Mouse (Mus musculus) embryonic facial prominence, embryonic 12.5 days (tissue): ENCODE data around the gene Sla2. TPM values are rescaled to one million over a fixed set of nuclear protein-coding genes. Genes with fewer than 3 reads are reported as not detected.
"Not testable (repeated sequence)": the region's sequence is repeated elsewhere in the genome, so short reads cannot be mapped to it uniquely, and the experiment has no call there.

Experiments used
- ATAC-seq: fragments of 200-750 bp; cut with Nextera tagmentation; 2 replicates; pipeline ENCODE4 v1.8.0; 2017; ENCODE audit not compliant: insufficient number of reproducible peaks, insufficient read depth, low FRiP score, low TSS enrichment
- H3K27ac ChIP-seq: fragments of 300-500 bp; sonication (generic); 2 replicates; pipeline ENCODE4 v1.5.1; 2016; ENCODE audit warnings: mild to moderate bottlenecking
- H3K27me3 ChIP-seq: fragments of 300-500 bp; sonication (generic); 2 replicates; pipeline ENCODE4 v1.6.1; 2016; ENCODE audit warnings: mild to moderate bottlenecking, moderate library complexity
- H3K36me3 ChIP-seq: fragments of 300-500 bp; sonication (generic); 2 replicates; pipeline ENCODE4 v1.6.1; 2016; ENCODE audit warnings: mild to moderate bottlenecking
- H3K4me1 ChIP-seq: fragments of 300-500 bp; sonication (generic); 2 replicates; pipeline ENCODE4 v1.6.1; 2016
- H3K4me2 ChIP-seq: fragments of 300-500 bp; sonication (generic); replicated peaks from 2 replicates; pipeline ENCODE4 v1.6.1; 2016; ENCODE audit warnings: mild to moderate bottlenecking, moderate library complexity
- H3K4me3 ChIP-seq: fragments of 300-500 bp; sonication (generic); 2 replicates; pipeline ENCODE4 v1.5.1; 2016; ENCODE audit warnings: mild to moderate bottlenecking
- H3K9ac ChIP-seq: fragments of 300-500 bp; sonication (generic); 2 replicates; pipeline ENCODE4 v1.6.1; 2016; ENCODE audit warnings: mild to moderate bottlenecking, moderate library complexity
- H3K9me3 ChIP-seq: fragments of 300-500 bp; sonication (generic); 2 replicates; pipeline ENCODE4 v1.6.1; 2016; ENCODE audit warnings: mild to moderate bottlenecking, moderate library complexity
- WGBS: fragments of 180-500 bp; shearing (Covaris S2); methylation state at CpG from one replicate; pipeline ENCODE4 v1.1.7; 2016; 5-methylcytosine and 5-hydroxymethylcytosine counted together
- polyA plus RNA-seq: library from polyadenylated mRNA; unstranded; fragments of >200 nt; fragmentation: Nextera tagmentation; extraction: Ambion mirVana; gene quantifications from 2 replicates; pipeline ENCODE4 v1.2.1, GENCODE M21; 2016

The Sla2 gene
- polyA plus RNA-seq, 1 experiment from 2014 or later, result 0.31 TPM

GRCm38 (mm10) chr2:156862772-156863486, 24.1 kb downstream of the Sla2 start, which contains the start of gene Rab5if:
Gene Rab5if, plus strand, starts transcription at chr2:156863128.
- WGBS, result under 1% methylated on average over 90 of the region's 98 CpGs
- H3K36me3 ChIP-seq, result peaks cover 26% of the 10 kb centered on the region
- no peaks in the 10 kb centered on the region for H3K27me3 ChIP-seq
- ATAC-seq, result peak; percentile 94
- no peaks in the 10 kb centered on the region for H3K9me3 ChIP-seq
- peak within 1 kb of the TSS; percentile 88 for H3K4me2 ChIP-seq
- peak within 1 kb of the TSS; percentile 95 for H3K9ac ChIP-seq
- peaks cover 20% of the 10 kb centered on the region for H3K4me1 ChIP-seq
- H3K27ac ChIP-seq, result peak within 1 kb of the TSS; percentile 93
- H3K4me3 ChIP-seq, result peak within 1 kb of the TSS; percentile 93

- H3K27ac ChIP-seq, result peak overlapping the region; percentile 93
- H3K9me3 ChIP-seq, result no peaks in the 10 kb centered on the region
- ATAC-seq, result peak; percentile 35
- no peaks in the 10 kb centered on the region for H3K27me3 ChIP-seq
- peaks cover 20% of the 10 kb centered on the region for H3K4me1 ChIP-seq
- peak overlapping the region; percentile 79 for H3K9ac ChIP-seq
- peaks cover 19% of the 10 kb centered on the region for H3K36me3 ChIP-seq
- peak overlapping the region; percentile 75 for H3K4me2 ChIP-seq
- H3K4me3 ChIP-seq, result peak overlapping the region; percentile 93
- WGBS, result under 1% methylated on average over 19 of the region's 19 CpGs
These were observed 24.8 kb downstream of the Sla2 start for GRCm38 (mm10) chr2:156862041-156862717.

- 67% methylated on average over 7 of the region's 7 CpGs for WGBS
- H3K36me3 ChIP-seq, result peaks cover 5% of the 10 kb centered on the region
- no peak for ATAC-seq
- H3K4me2 ChIP-seq, result no peak overlapping the region
- H3K9ac ChIP-seq, result no peak overlapping the region
- H3K4me3 ChIP-seq, result no peak overlapping the region
- H3K27me3 ChIP-seq, result no peaks in the 10 kb centered on the region
- H3K9me3 ChIP-seq, result no peaks in the 10 kb centered on the region
- H3K27ac ChIP-seq, result peak overlapping the region; percentile 59; the same call in 1 of the 2 replicates
- H3K4me1 ChIP-seq, result peaks cover 14% of the 10 kb centered on the region
These were observed 28.3 kb downstream of the Sla2 start for GRCm38 (mm10) chr2:156858671-156859070.

GRCm38 (mm10) chr2:156857835-156858234, 29.2 kb downstream of the Sla2 start, which contains the start of gene 4930518I15Rik:
Gene 4930518I15Rik, minus strand, starts transcription at chr2:156857946.
- no peak within 1 kb of the TSS for H3K9ac ChIP-seq
- no peak within 1 kb of the TSS for H3K4me3 ChIP-seq
- H3K9me3 ChIP-seq, result no peaks in the 10 kb centered on the region
- peaks cover 8% of the 10 kb centered on the region for H3K36me3 ChIP-seq
- H3K27me3 ChIP-seq, result no peaks in the 10 kb centered on the region
- 84% methylated on average over 2 of the region's 2 CpGs for WGBS
- peak within 1 kb of the TSS; percentile 59; the same call in 1 of the 2 replicates for H3K27ac ChIP-seq
- ATAC-seq, result no peak
- H3K4me1 ChIP-seq, result peaks cover 13% of the 10 kb centered on the region; the same call in 1 of the 2 replicates
- no peak within 1 kb of the TSS for H3K4me2 ChIP-seq

- Histone ChIP-seq H3K4me3 (no peak overlapping the region), H3K27me3 (no peaks in the 10 kb centered on the region), H3K4me1 (peaks cover 13% of the 10 kb centered on the region; the same call in 1 of the 2 replicates), H3K9ac (no peak overlapping the region), H3K4me2 (no peak overlapping the region), H3K36me3 (peaks cover 11% of the 10 kb centered on the region), H3K27ac (no peak overlapping the region), H3K9me3 (no peaks in the 10 kb centered on the region)
- 69% methylated on average over 3 of the region's 3 CpGs for WGBS
- no peak for ATAC-seq
These were observed 29.6 kb downstream of the Sla2 start for GRCm38 (mm10) chr2:156857385-156857791.

GRCm38 (mm10) chr2:156856311-156856710, 30.7 kb downstream of the Sla2 start:
- Histone ChIP-seq H3K27ac (no peak overlapping the region), H3K9ac (no peak overlapping the region), H3K9me3 (no peaks in the 10 kb centered on the region), H3K27me3 (no peaks in the 10 kb centered on the region), H3K36me3 (peaks cover 21% of the 10 kb centered on the region), H3K4me3 (no peak overlapping the region), H3K4me2 (no peak overlapping the region), H3K4me1 (0 out of 2 replicates have a peak, but pooled peaks cover 6% of the 10 kb centered on the region)
- 93% methylated on average over 1 of the region's 1 CpGs for WGBS
- no peak for ATAC-seq

- not testable (repeated sequence) for ATAC-seq
- 37% methylated on average over 13 of the region's 13 CpGs for WGBS
These were observed 32.8 kb downstream of the Sla2 start for GRCm38 (mm10) chr2:156853999-156854771.

GRCm38 (mm10) chr2:156853584-156853983, 33.4 kb downstream of the Sla2 start:
- ATAC-seq, result not testable (repeated sequence)
- peaks cover 49% of the 10 kb centered on the region for H3K36me3 ChIP-seq
- WGBS, result 75% methylated on average over 9 of the region's 13 CpGs

More at GRCm38 (mm10) chr2:156853999-156854771, 32.8 kb downstream of the Sla2 start:
- H3K27ac ChIP-seq, H3K4me3 ChIP-seq, H3K9me3 ChIP-seq, H3K27me3 ChIP-seq, H3K9ac ChIP-seq, H3K4me2 ChIP-seq, H3K4me1 ChIP-seq: not testable (repeated sequence)
- H3K36me3 ChIP-seq, result peaks cover 43% of the 10 kb centered on the region

GRCm38 (mm10) chr2:156850505-156850904, 36.5 kb downstream of the Sla2 start:
- no peak overlapping the region for H3K9ac ChIP-seq
- ATAC-seq, result no peak
- 0 out of 2 replicates have a peak, but pooled peaks cover 12% of the 10 kb centered on the region for H3K4me1 ChIP-seq
- 87% methylated on average over 5 of the region's 5 CpGs for WGBS
- H3K4me3 ChIP-seq, result no peak overlapping the region
- H3K27me3 ChIP-seq, result no peaks in the 10 kb centered on the region
- peaks cover 71% of the 10 kb centered on the region for H3K36me3 ChIP-seq
- H3K27ac ChIP-seq, result no peak overlapping the region
- H3K4me2 ChIP-seq, result no peak overlapping the region
- no peaks in the 10 kb centered on the region for H3K9me3 ChIP-seq

More at GRCm38 (mm10) chr2:156853584-156853983, 33.4 kb downstream of the Sla2 start:
- not testable (repeated sequence) for H3K4me2 ChIP-seq, H3K27me3 ChIP-seq, H3K9me3 ChIP-seq, H3K27ac ChIP-seq, H3K4me1 ChIP-seq, H3K9ac ChIP-seq, H3K4me3 ChIP-seq

- ATAC-seq, result no peak
- H3K36me3 ChIP-seq, result peaks cover 82% of the 10 kb centered on the region
- 92% methylated on average over 6 of the region's 6 CpGs for WGBS
- H3K4me2 ChIP-seq, result no peak overlapping the region
- no peak overlapping the region for H3K4me3 ChIP-seq
- no peak overlapping the region for H3K27ac ChIP-seq
- H3K9me3 ChIP-seq, result no peaks in the 10 kb centered on the region
- no peak overlapping the region for H3K9ac ChIP-seq
- H3K27me3 ChIP-seq, result no peaks in the 10 kb centered on the region
- peaks cover 27% of the 10 kb centered on the region for H3K4me1 ChIP-seq
These were observed 38.3 kb downstream of the Sla2 start for GRCm38 (mm10) chr2:156848526-156849182.

- H3K27ac ChIP-seq, result 0 out of 2 replicates have a peak overlapping the region, but pooled peaks have one; percentile 11
- peaks cover 37% of the 10 kb centered on the region for H3K4me1 ChIP-seq
- no peak overlapping the region for H3K4me3 ChIP-seq
- no peak for ATAC-seq
- no peaks in the 10 kb centered on the region for H3K27me3 ChIP-seq
- no peak overlapping the region for H3K9ac ChIP-seq
- WGBS, result 45% methylated on average over 6 of the region's 6 CpGs
- no peaks in the 10 kb centered on the region for H3K9me3 ChIP-seq
- H3K4me2 ChIP-seq, result no peak overlapping the region
- H3K36me3 ChIP-seq, result peaks cover 78% of the 10 kb centered on the region
These were observed 39.3 kb downstream of the Sla2 start for GRCm38 (mm10) chr2:156847653-156848052.
